Mouse (Mus musculus) G1E (cell line): ENCODE measurements around the gene Baiap2.

Experiments used
- CTCF ChIP-seq: IDR thresholded peaks from 2 replicates; pipeline ENCODE4 v1.5.1; 2012; ENCODE audit warnings: low read depth, low read length, inconsistent platforms, mixed read lengths
- TAL1 ChIP-seq: conservative IDR thresholded peaks from 2 replicates; pipeline ENCODE4 v1.6.1; 2012; ENCODE audit warnings: low read depth, low read length, inconsistent platforms, mixed read lengths

DNA sequence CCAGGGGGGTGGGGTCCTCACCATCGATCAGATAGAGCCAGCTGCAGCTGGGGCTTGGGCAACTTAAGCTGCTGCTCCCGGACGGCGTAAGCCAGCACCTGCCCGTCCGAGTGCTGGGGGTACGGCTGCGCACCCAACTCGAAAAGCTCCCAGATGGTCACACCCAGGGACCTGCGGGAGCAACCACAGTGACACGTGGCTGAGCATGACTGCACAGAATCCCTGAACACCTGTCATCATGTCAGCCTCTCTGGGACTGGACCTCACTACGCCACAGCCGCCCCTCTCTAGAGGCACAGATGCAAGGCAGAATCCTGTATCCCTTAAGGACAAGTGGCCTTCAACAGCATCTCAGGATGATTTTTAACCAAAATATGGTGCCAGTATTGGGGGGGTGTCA lies 70.1 kb downstream of the Baiap2 start:
- TF ChIP-seq CTCF (no peak), TAL1 (no peak)
